Mouse (Mus musculus) ovary, postnatal 36 days (tissue): ENCODE data around the gene Arid3a.
"Not testable (repeated sequence)": the region's sequence is repeated elsewhere in the genome, so short reads cannot be mapped to it uniquely, and the experiment has no call there.

Source experiments
- DNase-seq: peaks from one replicate; pipeline ENCODE4 v3.0.0; 2022; ENCODE audit warnings: low spot score, mixed read lengths

Arid3a gene

GRCm38 (mm10) chr10:79926491-79927323 is at the start of gene Arid3a:
Gene Arid3a, plus strand, starts transcription at chr10:79927043.
- peak; percentile 91 for DNase-seq

DNA sequence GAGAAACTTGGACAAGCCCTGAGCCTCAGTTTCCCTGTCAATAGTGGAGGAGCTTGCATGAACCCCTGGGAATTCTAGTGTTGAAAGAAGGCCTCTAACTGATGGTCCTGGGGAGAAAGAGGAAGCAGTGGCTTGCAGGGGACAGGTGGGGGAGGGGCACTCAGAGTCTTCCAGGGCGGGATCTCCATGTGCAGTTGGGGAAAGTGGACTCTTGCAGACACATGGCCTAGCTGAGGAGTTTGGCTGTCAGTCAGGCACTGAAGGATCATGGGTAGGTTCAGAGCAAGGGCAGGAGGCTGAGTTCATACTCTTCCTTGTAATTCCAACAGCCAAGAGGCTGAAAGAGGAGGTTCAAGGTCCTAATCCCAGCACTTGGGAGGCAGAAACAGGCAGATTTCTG is 49.7 kb upstream of the Arid3a start:
- DNase-seq: no peak

- DNase-seq: no peak
These were observed 49.1 kb upstream of the Arid3a start for GRCm38 (mm10) chr10:79877757-79878156.

DNA sequence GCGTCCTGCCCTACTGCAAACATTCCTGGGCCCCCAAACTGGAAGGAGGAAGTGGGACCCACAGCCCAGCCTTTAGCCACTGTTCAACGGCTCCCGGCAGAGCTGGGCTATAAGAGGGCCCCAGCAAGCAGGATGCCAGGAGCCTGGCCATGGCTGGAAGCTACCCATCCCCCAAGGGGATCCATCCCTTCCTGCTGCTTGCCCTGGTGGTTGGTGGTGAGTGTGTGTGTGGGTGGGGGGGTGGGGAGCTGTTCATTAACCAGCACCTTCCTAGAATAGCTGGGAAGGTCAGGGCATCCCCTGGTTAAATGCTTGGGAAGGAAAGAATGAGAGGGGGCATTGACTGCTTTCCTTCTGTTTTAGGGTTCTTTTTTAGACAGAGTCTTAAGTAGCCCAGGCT is 47.3 kb upstream of the Arid3a start:
- DNase-seq: no peak

- DNase-seq: no peak
These were observed 46.1 kb upstream of the Arid3a start for GRCm38 (mm10) chr10:79880721-79881120.

GRCm38 (mm10) chr10:79881981-79882380 is 44.9 kb upstream of the Arid3a start:
- DNase-seq: no peak

- DNase-seq: peak; percentile 77
These were observed 43.4 kb upstream of the Arid3a start for GRCm38 (mm10) chr10:79883297-79884084.

DNA sequence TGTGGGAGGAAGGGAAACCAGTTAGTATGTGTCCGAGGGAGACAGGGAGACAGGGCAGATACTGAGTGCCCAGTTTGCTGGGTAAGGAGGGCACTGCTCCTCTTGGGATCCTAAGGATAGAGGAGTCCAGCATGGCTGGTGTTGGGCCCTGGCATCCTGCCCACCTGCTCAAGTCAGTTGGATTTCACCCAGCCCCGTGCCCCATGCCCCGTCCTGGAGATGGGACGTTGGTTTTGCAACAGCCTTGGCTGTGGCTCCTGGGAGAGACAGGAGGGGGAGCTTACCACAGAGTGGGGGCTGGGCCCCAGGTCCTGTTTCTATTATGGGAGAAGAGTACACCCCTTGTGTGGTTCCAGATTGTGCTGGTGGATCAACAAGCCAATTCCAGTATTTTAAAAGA is 42.4 kb upstream of the Arid3a start:
- peak; percentile 67 for DNase-seq

GRCm38 (mm10) chr10:79884938-79885337 is 41.9 kb upstream of the Arid3a start:
- not testable (repeated sequence) for DNase-seq

DNA sequence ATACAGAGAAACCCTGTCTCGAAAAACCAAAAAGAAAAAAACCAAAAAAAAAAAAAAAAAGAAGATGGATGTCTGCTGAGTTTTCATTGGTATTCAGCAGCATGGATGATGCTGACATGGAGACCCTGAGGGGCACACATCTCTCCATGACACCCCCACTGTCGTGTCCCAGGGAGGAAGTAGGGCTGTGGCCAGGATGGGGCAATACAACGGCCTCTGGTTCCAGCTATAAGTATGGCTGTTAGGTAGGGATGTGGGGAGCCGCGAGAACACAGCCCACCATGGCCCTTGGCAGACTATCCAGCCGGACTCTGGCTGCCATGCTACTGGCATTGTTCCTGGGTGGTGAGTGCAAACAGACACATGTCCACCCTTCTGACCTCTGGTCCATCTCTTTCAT is 40.8 kb upstream of the Arid3a start, which contains the start of gene Elane:
Elane (plus strand) TSS at position 194 of the 400 bp plus-strand sequence.
- DNase-seq: no peak

DNA sequence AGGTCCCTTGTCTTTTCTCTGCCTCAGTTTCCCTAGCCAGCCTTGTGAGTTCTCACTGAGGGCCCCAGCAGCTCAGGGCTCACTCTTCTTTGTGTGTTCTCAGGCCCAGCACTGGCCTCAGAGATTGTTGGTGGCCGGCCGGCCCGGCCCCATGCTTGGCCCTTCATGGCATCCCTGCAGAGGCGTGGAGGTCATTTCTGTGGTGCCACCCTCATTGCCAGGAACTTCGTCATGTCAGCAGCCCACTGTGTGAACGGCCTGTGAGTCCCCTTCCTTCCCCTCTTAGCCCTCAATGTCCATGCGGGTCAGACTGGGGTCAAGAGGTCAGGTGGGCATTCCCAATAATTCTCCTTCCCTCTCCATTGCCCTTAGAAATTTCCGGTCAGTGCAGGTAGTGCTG is 40.2 kb upstream of the Arid3a start:
- no peak for DNase-seq

- no peak for DNase-seq
These were observed 37.5 kb upstream of the Arid3a start for GRCm38 (mm10) chr10:79889386-79889785.

- DNase-seq: no peak
These were observed 36.2 kb upstream of the Arid3a start, which contains the start of gene Cfd for GRCm38 (mm10) chr10:79890670-79891069. Gene Cfd, plus strand, starts transcription at chr10:79890853.

- DNase-seq: peak; percentile 71
These were observed 34.3 kb upstream of the Arid3a start for GRCm38 (mm10) chr10:79892451-79893118.

- DNase-seq: peak; percentile 42
These were observed 30.5 kb upstream of the Arid3a start for GRCm38 (mm10) chr10:79896306-79896705.

DNA sequence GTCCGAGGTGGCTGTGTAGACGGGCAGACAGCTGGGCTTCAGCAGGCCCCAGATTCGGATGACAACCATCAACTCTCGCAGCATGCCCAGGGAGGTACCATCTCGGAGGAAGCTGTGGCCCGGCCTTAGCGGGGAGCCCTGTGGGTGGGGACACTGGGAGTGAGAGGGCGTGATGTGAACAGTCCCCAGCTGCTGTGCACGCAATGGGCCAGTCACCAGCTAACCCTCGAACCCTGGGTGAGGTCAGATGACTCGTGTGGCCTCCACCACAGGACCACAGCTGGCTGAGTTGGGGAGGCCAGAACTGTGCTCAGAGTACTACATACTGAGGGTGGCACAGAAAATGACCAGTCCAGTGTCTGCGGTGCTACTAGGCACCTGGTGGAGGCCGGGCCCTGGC is 30.0 kb upstream of the Arid3a start:
- no peak for DNase-seq

- no peak for DNase-seq
These were observed 29.3 kb upstream of the Arid3a start for GRCm38 (mm10) chr10:79897316-79898245.

- DNase-seq: no peak
These were observed 25.9 kb upstream of the Arid3a start for GRCm38 (mm10) chr10:79900951-79901410.

DNA sequence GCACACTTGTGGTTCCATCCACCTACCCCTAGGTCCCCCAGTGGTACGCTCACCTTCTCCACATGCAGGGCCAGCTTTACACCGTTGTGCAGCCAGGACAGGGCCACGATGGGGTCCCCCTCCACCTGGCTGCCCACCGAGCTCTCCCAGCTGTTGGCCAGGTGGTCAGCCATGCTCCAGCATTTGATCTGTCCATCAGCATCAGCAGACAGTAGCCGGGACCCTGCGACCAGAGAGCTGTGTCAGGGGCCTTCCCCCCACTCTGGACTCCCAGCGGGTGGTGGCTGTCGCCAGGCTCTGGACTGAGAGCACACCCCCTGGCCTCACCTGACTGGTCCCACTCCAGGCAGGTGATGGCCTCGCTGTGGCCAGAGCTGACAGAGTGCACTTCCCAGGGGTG is 20.1 kb upstream of the Arid3a start:
- DNase-seq: no peak

GRCm38 (mm10) chr10:79907415-79907814 is 19.4 kb upstream of the Arid3a start:
- DNase-seq: no peak
